ENCODE assay signal across 10 mouse cellular contexts in genomic region chr8:114671237-114671674, GRCm38 (mm10).
A peak's percentile ranks its signal among the peaks of the same experiment; 100 is the strongest.
DNase-seq lines count a peak whose midpoint lies in the region; ATAC-seq lines count a peak whose summit lies in the region.
"Had no signal": no experiment of that assay in that cellular context is flagged by ENCODE, and none has a peak within 500 bp of the region (broad histone marks: within the 10 kb centered on the region; RNA-seq: fewer than 3 reads in every experiment).

No protein-coding gene starts in this region.

- no peak overlapping the region for H3K4me3 ChIP-seq in kidney, embryonic 14.5 days (ENCODE audit: low read length)
- H3K4me3 ChIP-seq in embryonic facial prominence, embryonic 15.5 days (replicated peaks): no peak overlapping the region
- H3K4me3 ChIP-seq in hindbrain, embryonic 14.5 days (replicated peaks; ENCODE audit: low read length): no peak overlapping the region

- 43% methylated on average over 9 of the region's 9 CpGs for WGBS in kidney, embryonic 14.5 days
- WGBS in embryonic facial prominence, embryonic 15.5 days: 57% methylated on average over 9 of the region's 9 CpGs
- 74% methylated on average over 9 of the region's 9 CpGs for WGBS in hindbrain, embryonic 14.5 days

- no peaks in the 10 kb centered on the region for H3K36me3 ChIP-seq in kidney, embryonic 14.5 days (ENCODE audit: control insufficient read depth, insufficient read depth, low read length)
- no peaks in the 10 kb centered on the region for H3K36me3 ChIP-seq in embryonic facial prominence, embryonic 15.5 days
- H3K36me3 ChIP-seq in hindbrain, embryonic 14.5 days (replicated peaks; ENCODE audit: control insufficient read depth, insufficient read depth): no peaks in the 10 kb centered on the region

- H3K9ac ChIP-seq in kidney, embryonic 14.5 days (ENCODE audit: low read depth, low read length): no peak overlapping the region
- no peak overlapping the region for H3K9ac ChIP-seq in embryonic facial prominence, embryonic 15.5 days
- H3K9ac ChIP-seq in hindbrain, embryonic 14.5 days: no peak overlapping the region

- H3K27me3 ChIP-seq in kidney, embryonic 14.5 days (ENCODE audit: control insufficient read depth, insufficient read depth, low read length): no peaks in the 10 kb centered on the region
- H3K27me3 ChIP-seq in embryonic facial prominence, embryonic 15.5 days: peaks cover 7% of the 10 kb centered on the region; the same call in 1 of the 2 replicates
- no peaks in the 10 kb centered on the region for H3K27me3 ChIP-seq in hindbrain, embryonic 14.5 days (ENCODE audit: control insufficient read depth, insufficient read depth, low read length)

- no peak for DNase-seq in kidney, adult 18-20 months
- DNase-seq in heart, postnatal 25 days (ENCODE audit: low spot score): peak; percentile 20
- peak; percentile 27 for DNase-seq in ovary, postnatal 10 days (ENCODE audit: low spot score)
- DNase-seq in hindbrain, embryonic 14.5 days (ENCODE audit: low spot score): no peak
- no peak for DNase-seq in neural tube, embryonic 10.5 days (ENCODE audit: extremely low spot score, low spot score)
- no peak for DNase-seq in cerebellum, adult 9-10 months
- DNase-seq: thymus, adult 18-20 months had no signal

- H3K4me1 ChIP-seq in kidney, embryonic 14.5 days (ENCODE audit: control insufficient read depth, insufficient read depth, low read length): no peaks in the 10 kb centered on the region
- H3K4me1 ChIP-seq in embryonic facial prominence, embryonic 15.5 days: peaks cover 7% of the 10 kb centered on the region; the same call in 1 of the 2 replicates
- H3K4me1 ChIP-seq in hindbrain, embryonic 14.5 days (replicated peaks; ENCODE audit: control insufficient read depth, insufficient read depth, low read length): no peaks in the 10 kb centered on the region

- ATAC-seq in kidney, embryonic 14.5 days (ENCODE audit: low FRiP score, low TSS enrichment): peak; percentile 43; the same call in 1 of the 2 replicates
- ATAC-seq in embryonic facial prominence, embryonic 15.5 days (ENCODE audit: insufficient number of reproducible peaks, low FRiP score, low TSS enrichment, low read depth): peak; percentile 70
- no peak for ATAC-seq in hindbrain, embryonic 14.5 days (ENCODE audit: low FRiP score)

- H3K9me3 ChIP-seq in kidney, embryonic 14.5 days (ENCODE audit: control insufficient read depth, low read length): no peaks in the 10 kb centered on the region
- no peaks in the 10 kb centered on the region for H3K9me3 ChIP-seq in embryonic facial prominence, embryonic 15.5 days (replicated peaks)
- H3K9me3 ChIP-seq in hindbrain, embryonic 14.5 days (ENCODE audit: control insufficient read depth, low read length): no peaks in the 10 kb centered on the region

- no peak overlapping the region for H3K4me2 ChIP-seq in kidney, embryonic 14.5 days (replicated peaks; ENCODE audit: low read depth, low read length)
- H3K4me2 ChIP-seq in embryonic facial prominence, embryonic 15.5 days (replicated peaks): no peak overlapping the region
- no peak overlapping the region for H3K4me2 ChIP-seq in hindbrain, embryonic 14.5 days (replicated peaks)
- H3K4me2 ChIP-seq: liver, embryonic 11.5 days had no signal

- H3K27ac ChIP-seq in kidney, embryonic 14.5 days (ENCODE audit: low read depth, low read length): peak overlapping the region; percentile 4; the same call in 1 of the 2 replicates
- H3K27ac ChIP-seq in embryonic facial prominence, embryonic 15.5 days (replicated peaks): no peak overlapping the region
- no peak overlapping the region for H3K27ac ChIP-seq in hindbrain, embryonic 14.5 days

- intact Hi-C loops in heart, postnatal 25 days (cut with DNase I): no loop called here

Comparison
In these comparisons a context has a peak if more than half of its experiments do, and no peak if none do; other contexts are left out.
1. DNase-seq: peak in heart, postnatal 25 days (single experiment) and ovary, postnatal 10 days (single experiment); none in kidney, adult 18-20 months (single experiment), hindbrain, embryonic 14.5 days (single experiment), neural tube, embryonic 10.5 days (single experiment) and cerebellum, adult 9-10 months (single experiment).